Mouse (Mus musculus): ENCODE measurements around the gene Lama5. TPM values are rescaled to one million over a fixed set of nuclear protein-coding genes. Genes with fewer than 3 reads are reported as not detected.
"Not testable (repeated sequence)": the region's sequence is repeated elsewhere in the genome, so short reads cannot be mapped to it uniquely, and the experiment has no call there.

The Lama5 gene
- total and polyA plus RNA-seq, 2 experiments from 2014 or later, result 3.5 to 16.5 TPM

- Histone ChIP-seq H3K4me1 (ENCODE audit: insufficient read depth, low read length) (peaks cover 12% of the 10 kb centered on the region), H3K4me3 (ENCODE audit: low read length) (no peak overlapping the region), H3K9ac (replicated peaks; ENCODE audit: low read length) (no peak overlapping the region), H3K36me3 (ENCODE audit: insufficient read depth, low read length) (peaks cover 19% of the 10 kb centered on the region), H3K27me3 (ENCODE audit: insufficient read depth, low read length) (no peaks in the 10 kb centered on the region), H3K27ac (no peak overlapping the region), H3K9me3 (ENCODE audit: low read length) (no peaks in the 10 kb centered on the region), H3K4me2 (ENCODE audit: low read depth, low read length) (no peak overlapping the region)
- ATAC-seq, result no peak
- no peak for TF ChIP-seq CTCF (IDR thresholded peaks at IDR 0.05; ENCODE audit: low read depth)
- no peak for DNase-seq (ENCODE audit: low spot score)
- 91% methylated on average over 10 of the region's 10 CpGs for WGBS
These were observed 43.7 kb upstream of the Lama5 start for GRCm38 (mm10) chr2:180269329-180269728.

- Histone ChIP-seq H3K4me2 (ENCODE audit: low read depth, low read length) (no peak overlapping the region), H3K4me1 (ENCODE audit: insufficient read depth, low read length) (peaks cover 12% of the 10 kb centered on the region), H3K9me3 (ENCODE audit: low read length) (no peaks in the 10 kb centered on the region), H3K4me3 (ENCODE audit: low read length) (no peak overlapping the region), H3K36me3 (ENCODE audit: insufficient read depth, low read length) (peaks cover 31% of the 10 kb centered on the region), H3K9ac (replicated peaks; ENCODE audit: low read length) (0 out of 2 replicates have a peak overlapping the region, but pooled peaks have one; percentile 5), H3K27me3 (ENCODE audit: insufficient read depth, low read length) (no peaks in the 10 kb centered on the region), H3K27ac (no peak overlapping the region)
- WGBS, result 47% methylated on average over 2 of the region's 2 CpGs
- ATAC-seq (no peak), DNase-seq (ENCODE audit: low spot score) (no peak)
- no peak for TF ChIP-seq CTCF (IDR thresholded peaks at IDR 0.05; ENCODE audit: low read depth)
These were observed 42.3 kb upstream of the Lama5 start for GRCm38 (mm10) chr2:180267955-180268354.

DNA sequence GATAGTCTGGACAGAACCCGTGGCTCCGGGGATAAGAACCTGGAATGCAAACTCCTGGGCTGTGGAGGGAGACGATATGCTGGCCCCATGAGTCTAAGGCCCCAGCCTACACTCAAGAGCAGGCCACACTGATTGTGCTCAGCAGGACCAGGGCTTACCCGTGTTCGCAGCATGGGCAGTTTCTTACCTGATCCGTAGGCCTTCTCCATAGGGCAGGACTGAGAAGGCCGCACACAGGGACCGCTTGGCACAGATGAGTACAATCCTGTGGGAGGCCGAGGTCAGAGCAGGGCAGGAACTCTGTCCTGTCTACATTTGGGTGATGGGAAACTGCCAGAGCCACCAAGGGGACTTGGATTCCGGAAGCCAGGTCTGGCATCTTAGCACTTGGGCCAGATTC lies 37.2 kb upstream of the Lama5 start:
- Histone ChIP-seq H3K4me3 (ENCODE audit: low read length) (no peak overlapping the region), H3K9me3 (ENCODE audit: low read length) (no peaks in the 10 kb centered on the region), H3K4me2 (ENCODE audit: low read depth, low read length) (no peak overlapping the region), H3K27me3 (ENCODE audit: insufficient read depth, low read length) (no peaks in the 10 kb centered on the region), H3K4me1 (ENCODE audit: insufficient read depth, low read length) (peaks cover 2% of the 10 kb centered on the region; the same call in 1 of the 2 replicates), H3K27ac (no peak overlapping the region), H3K9ac (replicated peaks; ENCODE audit: low read length) (no peak overlapping the region), H3K36me3 (ENCODE audit: insufficient read depth, low read length) (peaks cover 47% of the 10 kb centered on the region)
- TF ChIP-seq CTCF (IDR thresholded peaks at IDR 0.05; ENCODE audit: low read depth), result no peak
- DNase-seq (ENCODE audit: low spot score) (no peak), ATAC-seq (no peak)
- 95% methylated on average over 10 of the region's 10 CpGs for whole genome bisulfite sequencing

DNA sequence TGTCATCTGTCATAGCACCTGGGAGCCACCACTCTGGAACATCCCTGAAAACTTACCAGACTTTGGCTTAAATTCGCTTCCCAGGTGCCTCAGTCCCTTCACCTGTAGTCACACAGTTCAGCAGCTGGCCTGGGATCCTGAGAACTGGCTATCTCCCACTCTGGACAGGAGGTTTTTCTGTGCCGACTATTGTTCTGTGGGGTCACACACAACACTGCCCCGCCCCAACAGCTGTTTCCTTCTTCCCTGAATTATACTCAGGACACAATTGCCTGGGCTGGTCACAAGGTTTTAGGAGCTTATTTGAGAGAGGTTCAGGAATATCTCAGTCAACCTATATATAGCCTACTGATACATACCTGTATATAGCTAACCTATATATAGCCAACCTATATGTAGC lies 36.8 kb upstream of the Lama5 start:
- H3K4me2 ChIP-seq (ENCODE audit: low read depth, low read length), result no peak overlapping the region
- H3K4me3 ChIP-seq (ENCODE audit: low read length), result no peak overlapping the region
- no peak overlapping the region for H3K9ac ChIP-seq (replicated peaks; ENCODE audit: low read length)
- no peak overlapping the region for H3K27ac ChIP-seq
- peaks cover 47% of the 10 kb centered on the region for H3K36me3 ChIP-seq (ENCODE audit: insufficient read depth, low read length)
- no peak for TF ChIP-seq CTCF (IDR thresholded peaks at IDR 0.05; ENCODE audit: low read depth)
- H3K4me1 ChIP-seq (ENCODE audit: insufficient read depth, low read length), result peaks cover 4% of the 10 kb centered on the region; the same call in 1 of the 2 replicates
- WGBS, result 71% methylated on average over 3 of the region's 3 CpGs
- H3K27me3 ChIP-seq (ENCODE audit: insufficient read depth, low read length), result no peaks in the 10 kb centered on the region
- ATAC-seq (no peak), DNase-seq (ENCODE audit: low spot score) (no peak)
- H3K9me3 ChIP-seq (ENCODE audit: low read length), result no peaks in the 10 kb centered on the region

GRCm38 (mm10) chr2:180261901-180262300 lies 36.2 kb upstream of the Lama5 start:
- no peak overlapping the region for H3K4me2 ChIP-seq (ENCODE audit: low read depth, low read length)
- H3K9ac ChIP-seq (replicated peaks; ENCODE audit: low read length), result no peak overlapping the region
- ATAC-seq, result no peak
- no peak for TF ChIP-seq CTCF (IDR thresholded peaks at IDR 0.05; ENCODE audit: low read depth)
- no peak for DNase-seq (ENCODE audit: low spot score)
- peaks cover 43% of the 10 kb centered on the region; the same call in 1 of the 2 replicates for H3K36me3 ChIP-seq (ENCODE audit: insufficient read depth, low read length)
- H3K4me3 ChIP-seq (ENCODE audit: low read length), result no peak overlapping the region
- H3K4me1 ChIP-seq (ENCODE audit: insufficient read depth, low read length), result peaks cover 4% of the 10 kb centered on the region; the same call in 1 of the 2 replicates
- no peaks in the 10 kb centered on the region for H3K27me3 ChIP-seq (ENCODE audit: insufficient read depth, low read length)
- no peaks in the 10 kb centered on the region for H3K9me3 ChIP-seq (ENCODE audit: low read length)
- H3K27ac ChIP-seq, result no peak overlapping the region
- 91% methylated on average over 7 of the region's 7 CpGs for WGBS

DNA sequence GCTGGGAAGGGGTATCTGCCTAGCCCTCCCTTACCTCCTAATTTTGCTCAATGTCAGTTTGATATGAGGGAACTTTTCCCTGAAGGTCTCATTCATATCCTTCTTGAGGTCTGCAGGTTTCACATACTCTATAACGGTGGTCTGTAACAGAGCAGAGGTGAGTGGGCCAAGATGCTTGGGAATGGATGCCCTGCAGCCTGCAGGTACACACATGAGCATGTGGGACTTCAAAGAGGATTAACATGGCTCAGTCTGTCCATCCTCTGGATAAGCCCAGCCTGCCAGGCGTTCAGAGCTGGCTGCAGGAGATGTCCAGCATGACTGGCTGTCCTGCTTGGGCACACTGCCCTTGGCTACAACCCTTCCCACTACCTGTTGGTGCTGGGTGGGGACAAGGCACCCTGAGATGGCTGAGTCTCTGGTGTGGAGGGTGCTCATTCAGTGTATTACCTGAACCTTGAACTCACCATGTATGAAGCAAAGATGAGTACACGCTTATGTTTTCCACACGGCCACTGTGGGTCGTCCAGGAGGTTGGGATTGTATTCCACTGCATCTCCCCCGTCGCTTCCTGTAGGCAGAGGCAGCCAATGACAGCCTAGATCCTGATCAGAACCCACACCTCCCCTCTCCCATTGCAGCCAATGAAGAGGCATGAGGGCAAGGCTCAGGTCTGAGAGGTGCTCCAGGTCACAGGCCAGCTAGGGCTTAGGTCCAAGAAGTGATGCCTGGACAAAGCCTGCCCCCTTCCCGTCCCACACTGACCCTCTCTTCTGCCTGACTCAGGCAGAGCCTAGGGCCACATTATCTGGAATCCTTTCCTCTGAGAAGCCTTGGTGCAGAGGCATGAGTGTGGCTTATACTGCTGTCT lies 35.2 kb upstream of the Lama5 start:
- no peak overlapping the region for H3K9ac ChIP-seq (replicated peaks; ENCODE audit: low read length)
- no peaks in the 10 kb centered on the region for H3K27me3 ChIP-seq (ENCODE audit: insufficient read depth, low read length)
- no peak for DNase-seq (ENCODE audit: low spot score)
- no peak overlapping the region for H3K4me3 ChIP-seq (ENCODE audit: low read length)
- H3K9me3 ChIP-seq (ENCODE audit: low read length), result no peaks in the 10 kb centered on the region
- no peak overlapping the region for H3K27ac ChIP-seq
- TF ChIP-seq CTCF (IDR thresholded peaks at IDR 0.05; ENCODE audit: low read depth), result no peak
- ATAC-seq, result no peak
- WGBS, result 68% methylated on average over 8 of the region's 8 CpGs
- H3K4me1 ChIP-seq (ENCODE audit: insufficient read depth, low read length), result peaks cover 7% of the 10 kb centered on the region
- H3K36me3 ChIP-seq (ENCODE audit: insufficient read depth, low read length), result peaks cover 42% of the 10 kb centered on the region; the same call in 1 of the 2 replicates
- no peak overlapping the region for H3K4me2 ChIP-seq (ENCODE audit: low read depth, low read length)

DNA sequence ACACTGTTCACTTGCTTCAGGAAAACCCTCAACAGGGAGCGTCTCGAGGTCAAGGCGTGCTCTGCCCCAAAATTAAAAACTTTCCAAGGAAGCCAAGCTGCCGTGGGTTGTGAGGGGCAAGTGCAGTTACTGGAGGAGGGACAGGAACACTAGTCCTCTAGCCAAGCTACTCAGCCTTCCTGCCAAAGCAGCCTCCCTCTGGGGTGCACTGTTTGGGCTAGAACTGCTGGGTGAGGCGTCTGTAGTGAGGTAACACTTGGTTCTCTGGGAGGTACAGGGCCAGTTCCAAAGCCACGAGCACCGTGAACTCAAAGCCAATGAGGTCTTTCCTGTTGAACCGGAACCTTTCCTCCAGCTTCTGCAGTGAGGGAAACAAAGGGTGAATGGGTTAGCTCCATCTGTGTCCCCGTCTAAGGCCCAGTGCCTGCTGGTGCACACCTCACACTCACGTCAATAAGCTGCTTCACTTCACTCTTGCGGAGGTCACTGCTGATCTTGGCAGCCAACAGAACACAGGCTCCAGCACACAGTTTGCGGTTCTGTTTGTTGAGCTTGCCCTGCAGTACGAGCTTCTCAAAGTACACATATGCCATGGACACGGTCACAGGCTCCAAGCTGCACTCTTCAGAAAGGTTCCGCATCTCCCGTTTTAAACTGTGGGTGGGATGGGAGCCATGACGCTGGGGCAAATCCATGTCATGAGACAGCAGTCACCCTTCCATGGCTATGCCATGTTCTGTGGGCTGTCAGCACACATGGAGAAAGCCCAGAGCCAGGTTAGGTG lies 34.4 kb upstream of the Lama5 start:
- not testable (repeated sequence) for H3K27ac ChIP-seq, ATAC-seq
- 63% methylated on average over 17 of the region's 17 CpGs for WGBS

DNA sequence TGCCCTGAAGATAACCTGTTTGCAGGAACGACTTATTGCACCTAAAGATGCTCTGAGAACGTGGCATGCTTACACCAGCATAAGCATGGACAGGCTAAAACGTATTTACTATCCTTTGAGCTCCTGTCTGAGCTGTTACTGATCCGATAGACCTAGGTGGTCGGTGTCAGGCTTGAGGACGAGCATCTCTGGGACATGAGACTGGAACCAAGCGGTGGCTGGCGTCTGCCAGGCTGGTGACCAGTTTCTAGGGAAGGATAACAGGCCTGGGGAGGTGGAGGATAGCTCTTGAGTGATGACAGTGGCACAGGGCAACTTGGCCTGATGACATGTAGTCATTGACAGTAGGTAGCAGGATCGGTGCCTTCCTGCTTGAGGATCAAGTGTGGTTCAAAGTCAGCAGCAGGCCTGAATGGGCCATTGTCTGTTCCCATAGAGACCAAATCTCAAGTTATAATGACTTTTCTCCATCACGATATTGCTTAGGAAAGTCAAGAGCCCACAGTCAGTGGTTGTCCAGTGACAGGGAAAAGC lies 33.4 kb upstream of the Lama5 start:
- not testable (repeated sequence) for ATAC-seq; H3K4me3 ChIP-seq (ENCODE audit: low read length)
- peaks cover 42% of the 10 kb centered on the region; the same call in 1 of the 2 replicates for H3K36me3 ChIP-seq (ENCODE audit: insufficient read depth, low read length)

More for the DNA sequence above, 34.4 kb upstream of the Lama5 start:
- H3K9me3 ChIP-seq (ENCODE audit: low read length); H3K4me2 ChIP-seq (ENCODE audit: low read depth, low read length); H3K4me3 ChIP-seq (ENCODE audit: low read length); H3K27me3 ChIP-seq (ENCODE audit: insufficient read depth, low read length); DNase-seq (ENCODE audit: low spot score); H3K4me1 ChIP-seq (ENCODE audit: insufficient read depth, low read length); H3K9ac ChIP-seq (replicated peaks; ENCODE audit: low read length): not testable (repeated sequence)
- H3K36me3 ChIP-seq (ENCODE audit: insufficient read depth, low read length), result peaks cover 42% of the 10 kb centered on the region; the same call in 1 of the 2 replicates

More for the DNA sequence above, 33.4 kb upstream of the Lama5 start:
- H3K27ac ChIP-seq; H3K27me3 ChIP-seq (ENCODE audit: insufficient read depth, low read length); H3K4me1 ChIP-seq (ENCODE audit: insufficient read depth, low read length); H3K4me2 ChIP-seq (ENCODE audit: low read depth, low read length); DNase-seq (ENCODE audit: low spot score); H3K9ac ChIP-seq (replicated peaks; ENCODE audit: low read length); H3K9me3 ChIP-seq (ENCODE audit: low read length): not testable (repeated sequence)
- 76% methylated on average over 10 of the region's 10 CpGs for WGBS
